Mouse (Mus musculus) limb, embryonic 14.5 days (tissue): ENCODE measurements at regions not wholly inside any gene's neighbourhood (a gene's known extent, or its start where the extent isn't known, plus 50 kb on each side); places are given as distances from the start of the nearest gene placed in this dataset.
"Not testable (repeated sequence)": the region's sequence is repeated elsewhere in the genome, so short reads cannot be mapped to it uniquely, and the experiment has no call there.

Source experiments
- ATAC-seq: fragments of 200-750 bp; cut with Nextera tagmentation; 2 replicates; pipeline ENCODE4 v1.8.0; 2017; ENCODE audit warnings: low read depth, moderate number of reproducible peaks, moderate TSS enrichment; ENCODE audit not compliant: low FRiP score
- DNase-seq: peaks from one replicate; pipeline ENCODE4 v3.0.0-alpha.2; 2015; ENCODE audit warnings: low spot score
- H3K27ac ChIP-seq: fragments of 300-500 bp; sonication (generic); replicated peaks from 2 replicates; pipeline ENCODE4 v1.5.1; 2014; ENCODE audit warnings: low read depth, mild to moderate bottlenecking, low read length, moderate library complexity, mixed read lengths
- H3K27me3 ChIP-seq: fragments of 300-500 bp; sonication (generic); 2 replicates; pipeline ENCODE4 v1.6.1; 2014; ENCODE audit warnings: low read length, mixed read lengths; ENCODE audit not compliant: control insufficient read depth, insufficient read depth
- H3K36me3 ChIP-seq: fragments of 300-500 bp; sonication (generic); 2 replicates; pipeline ENCODE4 v1.6.1; 2014; ENCODE audit warnings: mild to moderate bottlenecking, low read length, moderate library complexity, mixed read lengths; ENCODE audit not compliant: control insufficient read depth, insufficient read depth
- H3K4me1 ChIP-seq: fragments of 300-500 bp; sonication (generic); 2 replicates; pipeline ENCODE4 v1.6.1; 2014; ENCODE audit warnings: antibody characterized with exemption, low read length, mixed read lengths; ENCODE audit not compliant: control insufficient read depth, insufficient read depth
- H3K4me2 ChIP-seq: fragments of 300-500 bp; sonication (generic); replicated peaks from 2 replicates; pipeline ENCODE4 v1.6.1; 2014; ENCODE audit warnings: low read depth, mild to moderate bottlenecking, low read length, moderate library complexity; ENCODE audit not compliant: severe bottlenecking
- H3K4me3 ChIP-seq: fragments of 300-500 bp; sonication (generic); replicated peaks from 2 replicates; pipeline ENCODE4 v1.5.1; 2014; ENCODE audit warnings: low read length
- H3K9ac ChIP-seq: fragments of 300-500 bp; sonication (generic); 2 replicates; pipeline ENCODE4 v1.6.1; 2014; ENCODE audit warnings: mild to moderate bottlenecking, low read depth, low read length, moderate library complexity; ENCODE audit not compliant: severe bottlenecking
- H3K9me3 ChIP-seq: fragments of 300-500 bp; sonication (generic); 2 replicates; pipeline ENCODE4 v1.6.1; 2016; ENCODE audit warnings: low read length; ENCODE audit not compliant: control insufficient read depth
- POLR2A ChIP-seq: fragments of 200-500 bp; IDR thresholded peaks from 2 replicates; pipeline ENCODE4 v1.8.0; 2012; ENCODE audit warnings: inconsistent platforms, mild to moderate bottlenecking, moderate library complexity, borderline replicate concordance; ENCODE audit not compliant: insufficient read depth, insufficient read length; ENCODE audit errors: extremely low read depth
- WGBS: fragments of 180-500 bp; shearing (Covaris S2); extraction: QIAGEN DNeasy Blood & Tissue Kit; methylation state at CpG from one replicate; pipeline ENCODE4 v1.1.7; 2014; 5-methylcytosine and 5-hydroxymethylcytosine counted together

DNA sequence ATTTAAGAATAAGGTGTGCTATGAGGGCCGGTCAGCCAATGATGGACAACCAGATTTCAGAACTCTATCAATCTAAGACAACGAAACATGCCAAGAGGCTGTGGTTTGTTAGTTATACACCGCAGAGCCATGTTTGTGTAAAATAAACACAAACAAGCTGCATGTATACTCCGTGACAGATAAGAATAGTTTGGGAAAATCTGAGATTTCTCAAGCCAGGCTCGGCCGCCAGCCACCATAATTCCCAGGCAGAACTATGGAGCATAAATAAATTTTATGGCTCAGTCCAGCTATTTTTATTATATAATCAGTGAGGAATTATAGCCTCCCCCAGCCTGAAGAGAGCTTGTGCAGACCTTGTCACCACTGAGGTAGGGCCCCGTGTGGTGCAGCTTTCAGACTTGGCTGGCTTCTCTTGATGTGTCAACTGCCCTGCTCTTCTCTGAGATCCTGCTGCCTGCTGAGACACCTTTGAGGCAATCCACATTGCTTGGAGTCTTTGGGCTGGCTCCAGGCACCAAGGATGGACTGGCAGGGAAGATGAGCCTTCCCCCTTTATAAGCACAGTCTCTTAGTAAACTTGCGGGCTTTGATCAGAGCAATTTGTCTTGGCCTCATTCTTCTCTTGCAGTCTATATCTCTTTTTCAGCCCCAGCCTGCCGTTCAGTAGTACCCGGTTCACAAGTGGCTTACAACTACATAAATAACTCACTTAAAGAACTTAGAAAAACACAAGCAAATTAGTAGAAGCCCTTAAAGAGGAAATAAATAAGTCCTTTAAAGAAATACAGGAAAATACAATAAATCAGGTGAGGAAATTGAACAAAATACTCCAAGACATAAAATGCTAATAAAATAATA lies 1123.0 kb upstream of the Kcnd2 start:
- H3K36me3 ChIP-seq: no peaks in the 10 kb centered on the region
- no peaks in the 10 kb centered on the region for H3K9me3 ChIP-seq
- H3K4me2 ChIP-seq: no peak overlapping the region
- H3K4me1 ChIP-seq: no peaks in the 10 kb centered on the region
- no peak for TF ChIP-seq POLR2A
- no peak for ATAC-seq
- no peaks in the 10 kb centered on the region for H3K27me3 ChIP-seq
- DNase-seq: no peak
- no peak overlapping the region for H3K9ac ChIP-seq
- 71% methylated on average over 10 of the region's 10 CpGs for WGBS
- H3K4me3 ChIP-seq: no peak overlapping the region
- H3K27ac ChIP-seq: no peak overlapping the region

DNA sequence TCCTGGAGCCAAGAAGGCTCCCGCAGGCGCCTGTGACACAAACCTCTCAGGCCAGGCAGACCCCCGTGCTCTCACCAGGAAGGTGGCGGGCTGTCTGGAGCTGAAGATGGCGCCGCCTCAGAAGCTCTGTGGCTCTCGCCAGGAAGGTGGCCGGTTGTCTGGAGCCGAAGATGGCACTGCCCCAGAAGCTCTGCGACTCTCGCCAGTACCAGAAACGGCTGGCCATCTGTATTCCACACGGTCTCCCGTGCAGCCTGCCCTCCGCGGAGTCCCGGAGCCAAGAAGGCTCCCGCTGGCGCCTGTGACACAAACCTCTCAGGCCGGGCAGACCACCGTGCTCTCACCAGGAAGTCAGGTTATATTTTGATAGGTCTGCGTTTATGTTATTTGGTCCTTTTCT lies 1081.3 kb upstream of the Kcnd2 start:
- not testable (repeated sequence) for H3K27me3 ChIP-seq, H3K4me3 ChIP-seq, H3K27ac ChIP-seq, ATAC-seq, DNase-seq, H3K9ac ChIP-seq, H3K9me3 ChIP-seq, H3K36me3 ChIP-seq, H3K4me2 ChIP-seq, H3K4me1 ChIP-seq
- 92% methylated on average over 21 of the region's 22 CpGs for WGBS

DNA sequence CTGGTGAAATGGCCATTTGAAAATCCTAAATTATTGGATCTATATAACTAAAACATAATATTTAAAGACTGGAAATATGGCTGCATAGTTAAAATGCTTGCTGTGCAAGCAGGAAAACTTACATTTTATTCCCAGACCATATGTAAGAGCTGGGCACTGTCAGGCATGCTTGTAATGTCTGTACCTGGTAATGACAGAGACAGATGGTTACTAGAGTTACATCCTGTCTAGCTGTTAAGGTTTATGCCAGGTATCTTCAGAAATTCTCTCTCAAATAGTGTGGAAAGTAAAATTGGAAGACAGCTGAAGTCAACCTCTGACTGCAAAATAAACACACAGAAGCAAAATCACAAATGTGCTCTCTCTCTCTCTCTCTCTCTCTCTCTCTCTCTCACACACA lies 1077.8 kb upstream of the Kcnd2 start:
- Histone ChIP-seq H3K9me3 (no peaks in the 10 kb centered on the region), H3K9ac (no peak overlapping the region), H3K27me3 (no peaks in the 10 kb centered on the region), H3K4me2 (no peak overlapping the region), H3K27ac (no peak overlapping the region), H3K36me3 (no peaks in the 10 kb centered on the region), H3K4me3 (no peak overlapping the region), H3K4me1 (no peaks in the 10 kb centered on the region)
- TF ChIP-seq POLR2A: no peak
- DNase-seq (no peak), ATAC-seq (no peak)
